Mouse (Mus musculus): Measurements from ENCODE around the gene Ern2.

- TF ChIP-seq CTCF (IDR thresholded peaks at IDR 0.05) = no peak
- no peak for TF ChIP-seq EP300 (IDR thresholded peaks at IDR 0.05)
Measured at GRCm38 (mm10) chr7:122133338-122133625, 52.7 kb downstream of the Ern2 start.
